Mouse (Mus musculus): Measurements from ENCODE around the gene Ttll10.

DNA sequence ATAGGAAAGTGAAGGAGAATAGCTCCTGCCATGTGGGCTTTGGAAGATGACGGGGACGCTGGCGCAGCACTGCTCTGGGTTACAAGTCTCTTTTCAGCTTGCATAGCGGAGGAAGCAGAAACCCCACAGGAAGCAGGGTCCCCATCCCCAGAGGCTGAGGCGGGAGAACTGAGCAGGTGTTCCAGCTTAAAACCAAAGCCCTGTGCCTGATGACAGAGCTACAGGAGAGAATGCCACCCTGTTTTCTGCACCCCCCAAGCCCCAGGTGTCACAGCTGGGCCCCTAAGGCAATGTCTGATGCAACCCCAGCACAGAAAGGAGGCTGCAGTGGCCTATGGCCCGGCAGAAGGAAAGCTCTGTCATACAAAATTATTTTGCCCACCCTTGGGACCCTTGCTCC, 11.1 kb upstream of the Ttll10 start:
- no peak for TF ChIP-seq EP300 (IDR thresholded peaks at IDR 0.05; ENCODE audit: low read depth)
- TF ChIP-seq CTCF (IDR thresholded peaks at IDR 0.05; ENCODE audit: low read depth) = no peak
